In the genomic region with DNA sequence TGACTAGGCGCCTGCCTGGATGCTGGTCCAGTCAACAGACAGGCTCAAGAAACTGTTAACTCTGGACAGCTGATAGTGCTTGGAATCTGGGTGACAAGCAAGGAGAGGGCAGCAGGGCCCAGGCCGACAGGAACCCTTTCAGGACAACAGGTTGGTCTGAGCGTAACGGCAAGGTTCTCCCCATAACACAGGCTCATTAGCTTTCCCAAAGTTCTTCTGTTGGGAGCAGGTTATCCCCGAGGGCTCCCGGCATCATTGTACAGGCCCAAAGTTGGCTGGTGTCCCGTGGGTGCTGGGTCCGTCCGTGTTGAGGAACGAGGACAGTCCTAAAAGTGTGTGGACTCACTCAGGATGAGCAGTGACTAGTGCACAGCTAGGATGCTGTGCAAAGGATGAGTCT, we compare ENCODE assay signal across 10 mouse cellular contexts. TPM values are rescaled to one million over a fixed set of nuclear protein-coding genes. Genes with fewer than 3 reads are reported as not detected.
A peak's percentile ranks its signal among the peaks of the same experiment; 100 is the strongest.
DNase-seq lines count a peak whose midpoint lies in the region; ATAC-seq and TF ChIP-seq lines count a peak whose summit lies in the region.
"Had no signal": no experiment of that assay in that cellular context is flagged by ENCODE, and none has a peak within 500 bp of the region (broad histone marks: within the 10 kb centered on the region; RNA-seq: fewer than 3 reads in every experiment).

No protein-coding gene starts in this region.

- no peak for TF ChIP-seq CTCF in forebrain, postnatal 0 days (IDR thresholded peaks at IDR 0.05; ENCODE audit: low read depth)

- ATAC-seq in erythroblast, adult 5-6 weeks (replicated peaks; ENCODE audit: low FRiP score, poor library complexity, severe bottlenecking) = no peak
- ATAC-seq in forebrain, postnatal 0 days = no peak
- no peak for ATAC-seq in liver, embryonic 13.5 days (ENCODE audit: low read depth)

- H3K4me1 ChIP-seq in erythroblast, embryonic 14.5 days (ENCODE audit: control insufficient read depth) = peaks cover 78% of the 10 kb centered on the region
- H3K4me1 ChIP-seq in forebrain, postnatal 0 days (ENCODE audit: insufficient read depth) = no peaks in the 10 kb centered on the region
- H3K4me1 ChIP-seq in liver, embryonic 13.5 days (replicated peaks) = peaks cover 72% of the 10 kb centered on the region

- no peak overlapping the region for H3K9ac ChIP-seq in forebrain, postnatal 0 days
- H3K9ac ChIP-seq in liver, embryonic 13.5 days = peak overlapping the region; percentile 81

- peaks cover 53% of the 10 kb centered on the region for H3K27me3 ChIP-seq in erythroblast, embryonic 14.5 days (ENCODE audit: control insufficient read depth)
- peaks cover 18% of the 10 kb centered on the region for H3K27me3 ChIP-seq in forebrain, postnatal 0 days (ENCODE audit: insufficient read depth, low read length)
- peaks cover 23% of the 10 kb centered on the region for H3K27me3 ChIP-seq in liver, embryonic 13.5 days

- WGBS in forebrain, postnatal 0 days = 21% methylated on average over 10 of the region's 10 CpGs
- WGBS in liver, embryonic 13.5 days (ENCODE audit: insufficient replicate concordance) = 29% methylated on average over 10 of the region's 10 CpGs

- H3K9me3 ChIP-seq in erythroblast, embryonic 14.5 days (ENCODE audit: control insufficient read depth, low read length) = no peaks in the 10 kb centered on the region; the same call in 1 of the 2 replicates
- H3K9me3 ChIP-seq in forebrain, postnatal 0 days (ENCODE audit: low read length) = no peaks in the 10 kb centered on the region
- H3K9me3 ChIP-seq in liver, embryonic 13.5 days (replicated peaks) = no peaks in the 10 kb centered on the region

- H3K27ac ChIP-seq in forebrain, postnatal 0 days (ENCODE audit: low read depth, low read length) = no peak overlapping the region
- H3K27ac ChIP-seq in liver, embryonic 13.5 days = peak overlapping the region; percentile 87

- H3K36me3 ChIP-seq in erythroblast, embryonic 14.5 days (ENCODE audit: control insufficient read depth) = peaks cover 32% of the 10 kb centered on the region
- H3K36me3 ChIP-seq in forebrain, postnatal 0 days (ENCODE audit: insufficient read depth) = no peaks in the 10 kb centered on the region
- peaks cover 13% of the 10 kb centered on the region for H3K36me3 ChIP-seq in liver, embryonic 13.5 days

- peak; percentile 59 for DNase-seq in A20 (ENCODE audit: low read depth, low spot score)
- no peak for DNase-seq in forebrain, postnatal 0 days
- DNase-seq in liver, embryonic 13.5 days = no peak
- DNase-seq in adrenal gland, postnatal 25 days = no peak
- DNase-seq in T-cell, adult 2 months (ENCODE audit: low spot score) = no peak
- no peak for DNase-seq in spleen, postnatal 14 days (ENCODE audit: low spot score in 2 of 2)
- DNase-seq: cerebellum, adult 11-12 months; right cerebral cortex, postnatal 25 days had no signal

- H3K4me3 ChIP-seq in erythroblast, embryonic 14.5 days (replicated peaks) = peak overlapping the region; percentile 73
- H3K4me3 ChIP-seq in forebrain, postnatal 0 days (ENCODE audit: low read depth, low read length) = 0 out of 2 replicates have a peak overlapping the region, but pooled peaks have one; percentile 35
- peak overlapping the region; percentile 69 for H3K4me3 ChIP-seq in liver, embryonic 13.5 days (replicated peaks)

- H3K4me2 ChIP-seq in forebrain, postnatal 0 days (ENCODE audit: low read depth) = peak overlapping the region; percentile 55
- peak overlapping the region; percentile 91 for H3K4me2 ChIP-seq in liver, embryonic 13.5 days

RNA-seq across cellular contexts. Expression of gene Slc16a3, which starts 1.6 kb away (rescaled TPM):
- polyA plus RNA-seq in erythroblast, embryonic 14.5 days (2012) = 7.3 and 8.2 TPM in 2 replicates
- total RNA-seq in erythroblast, adult 5-6 weeks (2015; ENCODE audit: low replicate concordance) = 5.2 and 11.7 TPM in 2 replicates
- total RNA-seq in erythroblast, adult 5-6 weeks (2017; ENCODE audit: low replicate concordance) = 5.6 and 7.1 TPM in 2 replicates
- total RNA-seq in forebrain, postnatal 0 days (2014; rRNA removed) = 7.2 and 9.0 TPM in 2 replicates
- polyA plus RNA-seq in forebrain, postnatal 0 days (2015; fragmentation: Nextera tagmentation; extraction: Ambion mirVana) = 2.6 and 3.6 TPM in 2 replicates
- 71.4 and 81.7 TPM in 2 replicates for polyA plus RNA-seq in liver, embryonic 13.5 days (2015; fragmentation: Nextera tagmentation; extraction: Ambion mirVana)
- 0.38 and 0.85 TPM in 2 replicates for total RNA-seq in adrenal gland, postnatal 25 days (2021)

RNA-seq across cellular contexts. Expression of gene Ccdc57, which starts 17.2 kb away (rescaled TPM):
- 0.23 and 0.39 TPM in 2 replicates for polyA plus RNA-seq in erythroblast, embryonic 14.5 days (2012)
- total RNA-seq in erythroblast, adult 5-6 weeks (2015; ENCODE audit: low replicate concordance) = 2.3 and 5.2 TPM in 2 replicates
- 4.4 and 6.0 TPM in 2 replicates for total RNA-seq in erythroblast, adult 5-6 weeks (2017; ENCODE audit: low replicate concordance)
- total RNA-seq in forebrain, postnatal 0 days (2014; rRNA removed) = 8.8 and 11.6 TPM in 2 replicates
- 4.9 and 6.9 TPM in 2 replicates for polyA plus RNA-seq in forebrain, postnatal 0 days (2015; fragmentation: Nextera tagmentation; extraction: Ambion mirVana)
- polyA plus RNA-seq in liver, embryonic 13.5 days (2015; fragmentation: Nextera tagmentation; extraction: Ambion mirVana) = 1.8 TPM in 2 replicates
- total RNA-seq in adrenal gland, postnatal 25 days (2021) = 12.1 and 13.3 TPM in 2 replicates

RNA-seq across cellular contexts. Expression of gene Csnk1d, which starts 41.3 kb away (rescaled TPM):
- 10.5 and 11.4 TPM in 2 replicates for polyA plus RNA-seq in erythroblast, embryonic 14.5 days (2012)
- total RNA-seq in erythroblast, adult 5-6 weeks (2015; ENCODE audit: low replicate concordance) = 70.3 and 83.2 TPM in 2 replicates
- total RNA-seq in erythroblast, adult 5-6 weeks (2017; ENCODE audit: low replicate concordance) = 121 and 148 TPM in 2 replicates
- 77.9 and 107 TPM in 2 replicates for total RNA-seq in forebrain, postnatal 0 days (2014; rRNA removed)
- 84.8 and 108 TPM in 2 replicates for polyA plus RNA-seq in forebrain, postnatal 0 days (2015; fragmentation: Nextera tagmentation; extraction: Ambion mirVana)
- polyA plus RNA-seq in liver, embryonic 13.5 days (2015; fragmentation: Nextera tagmentation; extraction: Ambion mirVana) = 36.8 and 46.3 TPM in 2 replicates
- total RNA-seq in adrenal gland, postnatal 25 days (2021) = 117 and 144 TPM in 2 replicates
